Mouse (Mus musculus) embryonic facial prominence, embryonic 11.5 days (tissue): ENCODE measurements around the gene Retreg1. TPM values are rescaled to one million over a fixed set of nuclear protein-coding genes. Genes with fewer than 3 reads are reported as not detected.

Source experiments
- ATAC-seq: fragments of 200-750 bp; cut with Nextera tagmentation; replicated peaks from 2 replicates; pipeline ENCODE4 v1.8.0; 2017; ENCODE audit warnings: low read depth; ENCODE audit not compliant: insufficient number of reproducible peaks, low FRiP score, low TSS enrichment
- DNase-seq: peaks from one replicate; pipeline ENCODE4 v3.0.0-alpha.2; 2015; ENCODE audit warnings: low spot score
- H3K27ac ChIP-seq: fragments of 300-500 bp; sonication (generic); replicated peaks from 2 replicates; pipeline ENCODE4 v1.5.1; 2014; ENCODE audit warnings: mild to moderate bottlenecking, low read depth, low read length, control low read depth
- H3K27me3 ChIP-seq: fragments of 300-500 bp; sonication (generic); 2 replicates; pipeline ENCODE4 v1.6.1; 2014; ENCODE audit warnings: mild to moderate bottlenecking, low read length, moderate library complexity, mixed read lengths; ENCODE audit not compliant: control insufficient read depth, insufficient read depth
- H3K36me3 ChIP-seq: fragments of 300-500 bp; sonication (generic); replicated peaks from 2 replicates; pipeline ENCODE4 v1.6.1; 2014; ENCODE audit warnings: low read depth, mild to moderate bottlenecking, low read length, moderate library complexity, mixed read lengths; ENCODE audit not compliant: control insufficient read depth, insufficient read depth
- H3K4me1 ChIP-seq: fragments of 300-500 bp; sonication (generic); 2 replicates; pipeline ENCODE4 v1.6.1; 2014; ENCODE audit warnings: low read length, mixed read lengths; ENCODE audit not compliant: control insufficient read depth, insufficient read depth
- H3K4me2 ChIP-seq: fragments of 300-500 bp; sonication (generic); 2 replicates; pipeline ENCODE4 v1.6.1; 2014; ENCODE audit warnings: low read depth, mild to moderate bottlenecking, control low read depth, low read length, moderate library complexity
- H3K4me3 ChIP-seq: fragments of 300-500 bp; sonication (generic); 2 replicates; pipeline ENCODE4 v1.5.1; 2014; ENCODE audit warnings: low read depth, low read length, control low read depth
- H3K9ac ChIP-seq: fragments of 300-500 bp; sonication (generic); replicated peaks from 2 replicates; pipeline ENCODE4 v1.6.1; 2014; ENCODE audit warnings: mild to moderate bottlenecking, control low read depth, low read length
- H3K9me3 ChIP-seq: fragments of 300-500 bp; sonication (generic); replicated peaks from 2 replicates; pipeline ENCODE4 v1.6.1; 2016; ENCODE audit warnings: mild to moderate bottlenecking, low read length, inconsistent platforms, mixed read lengths; ENCODE audit not compliant: control insufficient read depth
- WGBS: fragments of 180-500 bp; shearing (Covaris S2); extraction: QIAGEN DNeasy Blood & Tissue Kit; methylation state at CpG from one replicate; pipeline ENCODE4 v1.1.7; 2014; 5-methylcytosine and 5-hydroxymethylcytosine counted together
- polyA plus RNA-seq: library from polyadenylated mRNA; unstranded; fragments of >200 nt; fragmentation: Nextera tagmentation; extraction: Ambion mirVana; gene quantifications from 2 replicates; pipeline ENCODE4 v1.2.1, GENCODE M21; 2014

Retreg1 gene
- polyA plus RNA-seq, 1 experiment from 2014 or later, result 5.1 TPM

GRCm38 (mm10) chr15:25834920-25835674, 7.9 kb upstream of the Retreg1 start:
- H3K4me1 ChIP-seq, result no peaks in the 10 kb centered on the region
- H3K27ac ChIP-seq, result no peak overlapping the region
- ATAC-seq, result no peak
- WGBS, result 89% methylated on average over 17 of the region's 17 CpGs
- no peaks in the 10 kb centered on the region for H3K9me3 ChIP-seq
- H3K27me3 ChIP-seq, result no peaks in the 10 kb centered on the region
- no peak for DNase-seq
- no peak overlapping the region for H3K4me3 ChIP-seq
- no peak overlapping the region for H3K9ac ChIP-seq
- no peak overlapping the region for H3K4me2 ChIP-seq
- no peaks in the 10 kb centered on the region; the same call in 1 of the 2 replicates for H3K36me3 ChIP-seq

- Histone ChIP-seq H3K9me3 (no peaks in the 10 kb centered on the region), H3K4me1 (no peaks in the 10 kb centered on the region), H3K9ac (peak overlapping the region; percentile 75), H3K27ac (no peak overlapping the region), H3K36me3 (no peaks in the 10 kb centered on the region), H3K4me3 (peak overlapping the region; percentile 71), H3K27me3 (peaks cover 8% of the 10 kb centered on the region; the same call in 1 of the 2 replicates), H3K4me2 (peak overlapping the region; percentile 97)
- 10% methylated on average over 16 of the region's 16 CpGs for WGBS
- ATAC-seq, result no peak; the same call in 1 of the 2 replicates
- DNase-seq, result peak; percentile 1
Measured at GRCm38 (mm10) chr15:25842462-25843085, 406 bp upstream of the Retreg1 start.

GRCm38 (mm10) chr15:25844013-25844570, 1.1 kb downstream of the Retreg1 start:
- DNase-seq (peak; percentile 3), ATAC-seq (no peak)
- no peaks in the 10 kb centered on the region for H3K4me1 ChIP-seq
- 11% methylated on average over 11 of the region's 11 CpGs for WGBS
- peak overlapping the region; percentile 97 for H3K4me2 ChIP-seq
- H3K4me3 ChIP-seq, result peak overlapping the region; percentile 71; the same call in 1 of the 2 replicates
- H3K9me3 ChIP-seq, result no peaks in the 10 kb centered on the region
- no peak overlapping the region for H3K9ac ChIP-seq
- no peak overlapping the region for H3K27ac ChIP-seq
- peaks cover 8% of the 10 kb centered on the region; the same call in 1 of the 2 replicates for H3K27me3 ChIP-seq
- H3K36me3 ChIP-seq, result no peaks in the 10 kb centered on the region

GRCm38 (mm10) chr15:25844771-25845170, 1.8 kb downstream of the Retreg1 start:
- H3K4me1 ChIP-seq, result no peaks in the 10 kb centered on the region
- DNase-seq (no peak), ATAC-seq (no peak)
- H3K36me3 ChIP-seq, result no peaks in the 10 kb centered on the region
- no peaks in the 10 kb centered on the region for H3K9me3 ChIP-seq
- H3K4me2 ChIP-seq, result no peak overlapping the region
- no peak overlapping the region for H3K9ac ChIP-seq
- peaks cover 8% of the 10 kb centered on the region; the same call in 1 of the 2 replicates for H3K27me3 ChIP-seq
- H3K4me3 ChIP-seq, result no peak overlapping the region
- no peak overlapping the region for H3K27ac ChIP-seq
- WGBS, result 43% methylated on average over 4 of the region's 4 CpGs

- DNase-seq (no peak), ATAC-seq (no peak)
- Histone ChIP-seq H3K27ac (no peak overlapping the region), H3K36me3 (no peaks in the 10 kb centered on the region), H3K27me3 (peaks cover 8% of the 10 kb centered on the region; the same call in 1 of the 2 replicates), H3K4me1 (no peaks in the 10 kb centered on the region), H3K9ac (no peak overlapping the region), H3K9me3 (no peaks in the 10 kb centered on the region), H3K4me2 (no peak overlapping the region), H3K4me3 (no peak overlapping the region)
- WGBS, result 91% methylated on average over 1 of the region's 1 CpGs
Measured at GRCm38 (mm10) chr15:25847576-25848168, 4.7 kb downstream of the Retreg1 start.

GRCm38 (mm10) chr15:25850552-25850951, 7.6 kb downstream of the Retreg1 start:
- Histone ChIP-seq H3K4me2 (no peak overlapping the region), H3K4me3 (no peak overlapping the region), H3K27ac (no peak overlapping the region), H3K9ac (no peak overlapping the region), H3K4me1 (no peaks in the 10 kb centered on the region), H3K27me3 (no peaks in the 10 kb centered on the region), H3K9me3 (no peaks in the 10 kb centered on the region), H3K36me3 (no peaks in the 10 kb centered on the region)
- ATAC-seq, result no peak
- DNase-seq, result no peak
- WGBS, result 71% methylated on average over 11 of the region's 11 CpGs

GRCm38 (mm10) chr15:25854270-25854904, 11.4 kb downstream of the Retreg1 start:
- H3K9me3 ChIP-seq, result no peaks in the 10 kb centered on the region

More at GRCm38 (mm10) chr15:25854270-25854904, 11.4 kb downstream of the Retreg1 start:
- H3K4me2 ChIP-seq, result no peak overlapping the region
- H3K27ac ChIP-seq, result no peak overlapping the region
- no peak overlapping the region for H3K4me3 ChIP-seq
- no peaks in the 10 kb centered on the region for H3K36me3 ChIP-seq
- H3K27me3 ChIP-seq, result no peaks in the 10 kb centered on the region
- ATAC-seq (0 out of 2 replicates have a peak, but pooled peaks have one; percentile 6), DNase-seq (no peak)
- 44% methylated on average over 18 of the region's 18 CpGs for WGBS
- H3K4me1 ChIP-seq, result no peaks in the 10 kb centered on the region
- no peak overlapping the region for H3K9ac ChIP-seq
